Comparison of ENCODE assay signal across 10 mouse cellular contexts in genomic region chr15:84209517-84210412, GRCm38 (mm10). TPM values are rescaled to one million over a fixed set of nuclear protein-coding genes. Genes with fewer than 3 reads are reported as not detected.
A peak's percentile ranks its signal among the peaks of the same experiment; 100 is the strongest.
DNase-seq lines count a peak whose midpoint lies in the region; ATAC-seq and TF ChIP-seq lines count a peak whose summit lies in the region.
"Had no signal": no experiment of that assay in that cellular context is flagged by ENCODE, and none has a peak within 500 bp of the region (broad histone marks: within the 10 kb centered on the region; RNA-seq: fewer than 3 reads in every experiment).

No protein-coding gene starts in this region.

- peaks cover 29% of the 10 kb centered on the region for H3K4me1 ChIP-seq in heart, embryonic 10.5 days
- H3K4me1 ChIP-seq in G1E (ENCODE audit: insufficient read depth, low read depth, low read length), result peaks cover 45% of the 10 kb centered on the region
- H3K4me1 ChIP-seq in erythroblast, embryonic 14.5 days (ENCODE audit: control insufficient read depth), result peaks cover 65% of the 10 kb centered on the region
- peaks cover 22 to 28% of the 10 kb centered on the region in 2 experiments for H3K4me1 ChIP-seq in liver, embryonic 14.5 days (replicated peaks; ENCODE audit: control insufficient read depth in 2 of 2, insufficient read depth in 2 of 2, low read length in 1 of 2)

- H3K36me3 ChIP-seq in heart, embryonic 10.5 days, result peaks cover 89% of the 10 kb centered on the region
- H3K36me3 ChIP-seq in G1E (replicated peaks), result peaks cover 97% of the 10 kb centered on the region
- peaks cover 96% of the 10 kb centered on the region for H3K36me3 ChIP-seq in erythroblast, embryonic 14.5 days (ENCODE audit: control insufficient read depth)
- H3K36me3 ChIP-seq in liver, embryonic 14.5 days (replicated peaks; ENCODE audit: control insufficient read depth, insufficient read depth, low read depth), result peaks cover 43% of the 10 kb centered on the region

- DNase-seq in heart, embryonic 10.5 days (ENCODE audit: low spot score), result peak; percentile 89
- DNase-seq in heart, adult 8-10 months (ENCODE audit: low spot score), result no peak
- DNase-seq in G1E (ENCODE audit: low spot score), result peak; percentile 30
- peak; percentile 83 to 85 (median 83) for DNase-seq in liver, embryonic 14.5 days (ENCODE audit: low read depth in 3 of 3, low spot score in 3 of 3)
- no peak for DNase-seq in thymus, postnatal 36 days
- DNase-seq in urinary bladder, adult 2 months (ENCODE audit: low spot score), result no peak
- no peak for DNase-seq in layer of hippocampus, adult 8-10 months (ENCODE audit: low spot score in 2 of 2)
- DNase-seq: gastrocnemius, postnatal 10 days; kidney, postnatal 14 days had no signal

- TF ChIP-seq EP300 in liver, embryonic 14.5 days (IDR thresholded peaks at IDR 0.05; ENCODE audit: low read depth), result peak; percentile 93

- H3K4me2 ChIP-seq in liver, embryonic 14.5 days (ENCODE audit: low read depth), result peak overlapping the region; percentile 67

- H3K27ac ChIP-seq in heart, embryonic 10.5 days, result peak overlapping the region; percentile 76
- H3K27ac ChIP-seq in liver, embryonic 14.5 days, result peak overlapping the region; percentile 94

- H3K4me3 ChIP-seq in heart, embryonic 10.5 days, result no peak overlapping the region
- peak overlapping the region; percentile 25; the same call in 1 of the 2 replicates for H3K4me3 ChIP-seq in G1E (ENCODE audit: low read depth, low read length)
- H3K4me3 ChIP-seq in erythroblast, embryonic 14.5 days (replicated peaks), result peak overlapping the region; percentile 56
- H3K4me3 ChIP-seq in liver, embryonic 14.5 days (ENCODE audit: insufficient read depth in 1 of 2, low read depth in 2 of 2, low read length in 2 of 2), result peak overlapping the region; percentile 3 to 32; a peak in 3 of 4 replicates

- WGBS in heart, embryonic 10.5 days, result 67% methylated on average over 11 of the region's 11 CpGs
- 20% methylated on average over 11 of the region's 11 CpGs for WGBS in liver, embryonic 14.5 days (ENCODE audit: insufficient replicate concordance)

- no peaks in the 10 kb centered on the region for H3K27me3 ChIP-seq in heart, embryonic 10.5 days (ENCODE audit: insufficient read depth, poor library complexity, severe bottlenecking)
- H3K27me3 ChIP-seq in G1E (ENCODE audit: insufficient read depth, low read length), result no peaks in the 10 kb centered on the region
- H3K27me3 ChIP-seq in erythroblast, embryonic 14.5 days (ENCODE audit: control insufficient read depth), result no peaks in the 10 kb centered on the region
- H3K27me3 ChIP-seq in liver, embryonic 14.5 days (ENCODE audit: control insufficient read depth, insufficient read depth, low read length), result no peaks in the 10 kb centered on the region

- peak overlapping the region; percentile 64 for H3K9ac ChIP-seq in liver, embryonic 14.5 days (replicated peaks)

- H3K9me3 ChIP-seq in heart, embryonic 10.5 days, result no peaks in the 10 kb centered on the region
- H3K9me3 ChIP-seq in G1E (replicated peaks), result no peaks in the 10 kb centered on the region
- no peaks in the 10 kb centered on the region for H3K9me3 ChIP-seq in erythroblast, embryonic 14.5 days (ENCODE audit: control insufficient read depth, low read length)
- H3K9me3 ChIP-seq in liver, embryonic 14.5 days (ENCODE audit: control insufficient read depth, low read length), result no peaks in the 10 kb centered on the region

- ATAC-seq in G1E (ENCODE audit: extremely low read depth, insufficient number of reproducible peaks, low FRiP score, poor library complexity, severe bottlenecking), result peak; percentile 79
- peak; percentile 90 for ATAC-seq in liver, embryonic 14.5 days (ENCODE audit: insufficient read depth)

- no peak for TF ChIP-seq CTCF in G1E (IDR thresholded peaks at IDR 0.05; ENCODE audit: low read depth, low read length)
- TF ChIP-seq CTCF in liver, embryonic 14.5 days (IDR thresholded peaks at IDR 0.05; ENCODE audit: low read depth), result no peak

RNA-seq across cellular contexts. Expression of gene Samm50, which starts 17.7 kb away (rescaled TPM):
- polyA plus RNA-seq in heart, embryonic 10.5 days (2016; fragmentation: Nextera tagmentation; extraction: Ambion mirVana), result 122 and 132 TPM in 2 replicates
- 100 to 1,000 TPM; 257 to 301 (median 279) TPM for total RNA-seq in heart, adult 8-10 months (2022)
- total RNA-seq in G1E (2014; fragmentation: Nextera tagmentation) (52.4 and 61.4 TPM in 2 replicates), G1E (2017) (43.6 and 46.5 TPM in 2 replicates)
- polyA plus RNA-seq in G1E (2012), result 32.8 and 51.2 TPM in 2 replicates
- polyA plus RNA-seq in erythroblast, embryonic 14.5 days (2012), result 2.2 and 3.4 TPM in 2 replicates
- polyA plus RNA-seq in liver, embryonic 14.5 days (2012; rRNA removed), result 7.5 and 12.3 TPM in 2 replicates
- 49.3 and 51.8 TPM in 2 replicates for polyA plus RNA-seq in liver, embryonic 14.5 days (2014; fragmentation: Nextera tagmentation; extraction: Ambion mirVana)
- 15.2 and 28.2 TPM in 2 replicates for polyA plus RNA-seq in urinary bladder, adult 2 months (2012; rRNA removed)
- 100 to 1,000 TPM; 102 to 107 (median 105) TPM for total RNA-seq in layer of hippocampus, adult 8-10 months (2022)

RNA-seq across cellular contexts. Expression of gene Parvb, which starts 22.1 kb away (rescaled TPM):
- 12.8 and 17.6 TPM in 2 replicates for polyA plus RNA-seq in heart, embryonic 10.5 days (2016; fragmentation: Nextera tagmentation; extraction: Ambion mirVana)
- total RNA-seq in heart, adult 8-10 months (2022), result 100 to 1,000 TPM in 2 of 4 experiments, 10 to 100 TPM in 2; 78.8 to 113 (median 105) TPM
- 3.9 TPM in 1 of 2 replicates, not detected in the other for total RNA-seq in G1E (2014; fragmentation: Nextera tagmentation)
- not detected in 2 replicates for total RNA-seq in G1E (2017)
- 0.04 TPM in 2 replicates for polyA plus RNA-seq in G1E (2012)
- 6.3 and 6.8 TPM in 2 replicates for polyA plus RNA-seq in erythroblast, embryonic 14.5 days (2012)
- polyA plus RNA-seq in liver, embryonic 14.5 days (2012; rRNA removed), result 21.6 and 22.6 TPM in 2 replicates
- 7.3 and 11.4 TPM in 2 replicates for polyA plus RNA-seq in liver, embryonic 14.5 days (2014; fragmentation: Nextera tagmentation; extraction: Ambion mirVana)
- polyA plus RNA-seq in urinary bladder, adult 2 months (2012; rRNA removed), result 5.7 and 7.6 TPM in 2 replicates
- total RNA-seq in layer of hippocampus, adult 8-10 months (2022), result 10 to 100 TPM; 23.2 to 33.7 (median 26.9) TPM

RNA-seq across cellular contexts. Expression of gene Pnpla3, which starts 42.1 kb away (rescaled TPM):
- 0.51 and 0.68 TPM in 2 replicates for polyA plus RNA-seq in heart, embryonic 10.5 days (2016; fragmentation: Nextera tagmentation; extraction: Ambion mirVana)
- 1 to 10 TPM in 1 of 4 experiments, under 1 TPM in 3; 0.34 to 2.4 (median 0.57) TPM for total RNA-seq in heart, adult 8-10 months (2022)
- total RNA-seq in G1E (2014; fragmentation: Nextera tagmentation) (not detected in 2 replicates), G1E (2017) (not detected in 2 replicates)
- not detected in 2 replicates for polyA plus RNA-seq in G1E (2012)
- not detected in 2 replicates for polyA plus RNA-seq in erythroblast, embryonic 14.5 days (2012)
- 4.0 TPM in 2 replicates for polyA plus RNA-seq in liver, embryonic 14.5 days (2012; rRNA removed)
- 0.66 and 0.72 TPM in 2 replicates for polyA plus RNA-seq in liver, embryonic 14.5 days (2014; fragmentation: Nextera tagmentation; extraction: Ambion mirVana)
- 10.0 and 23.6 TPM in 2 replicates for polyA plus RNA-seq in urinary bladder, adult 2 months (2012; rRNA removed)
- total RNA-seq in layer of hippocampus, adult 8-10 months (2022), result 10 to 100 TPM in 2 of 4 experiments, 1 to 10 TPM in 2; 7.3 to 11.5 (median 9.4) TPM

Comparison
In these comparisons a context has a peak if more than half of its experiments do, and no peak if none do; other contexts are left out.
1. DNase-seq: peak in heart, embryonic 10.5 days (single experiment), G1E (single experiment) and liver, embryonic 14.5 days (3 of 3); none in heart, adult 8-10 months (single experiment), thymus, postnatal 36 days (0 of 2), urinary bladder, adult 2 months (single experiment) and layer of hippocampus, adult 8-10 months (0 of 2).